Comparison of ENCODE assay signal across 20 mouse cellular contexts in the genomic region with DNA sequence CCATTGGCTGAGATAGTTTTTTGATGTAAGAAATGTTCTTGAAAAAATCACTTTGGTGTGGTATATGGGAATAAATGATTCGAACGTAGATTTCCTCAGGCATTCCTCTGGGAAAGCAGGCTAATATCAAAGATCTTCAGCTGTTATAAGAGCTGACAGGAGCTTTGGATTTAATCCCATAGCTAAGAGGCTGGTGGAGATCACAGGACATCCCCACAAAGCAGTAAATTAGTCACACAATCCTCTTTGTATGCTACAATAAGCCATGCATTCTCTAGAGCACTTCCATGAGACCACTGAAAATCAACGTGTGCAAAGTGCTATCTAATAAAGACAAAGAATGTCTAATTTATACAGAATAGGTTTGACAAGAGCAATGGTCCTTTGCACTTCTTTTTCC.
DNase-seq lines count a peak whose midpoint lies in the region; ATAC-seq and TF ChIP-seq lines count a peak whose summit lies in the region.
"Had no signal": no experiment of that assay in that cellular context is flagged by ENCODE, and none has a peak within 500 bp of the region (broad histone marks: within the 10 kb centered on the region; RNA-seq: fewer than 3 reads in every experiment).

No protein-coding gene starts in this region.

- H3K4me1 ChIP-seq in forebrain, embryonic 11.5 days (replicated peaks; ENCODE audit: control insufficient read depth, insufficient read depth, low read length): no peaks in the 10 kb centered on the region
- no peaks in the 10 kb centered on the region for H3K4me1 ChIP-seq in forebrain, embryonic 13.5 days
- H3K4me1 ChIP-seq in midbrain, embryonic 14.5 days (ENCODE audit: control insufficient read depth, insufficient read depth, low read length): no peaks in the 10 kb centered on the region
- H3K4me1 ChIP-seq: forebrain, embryonic 12.5 days; hindbrain, embryonic 15.5 days had no signal

- H3K27me3 ChIP-seq in forebrain, embryonic 11.5 days (ENCODE audit: control insufficient read depth, insufficient read depth, low read length): no peaks in the 10 kb centered on the region
- no peaks in the 10 kb centered on the region for H3K27me3 ChIP-seq in forebrain, embryonic 13.5 days
- H3K27me3 ChIP-seq in midbrain, embryonic 14.5 days (ENCODE audit: control insufficient read depth, insufficient read depth, low read length): no peaks in the 10 kb centered on the region
- H3K27me3 ChIP-seq: forebrain, embryonic 12.5 days; heart, embryonic 13.5 days; hindbrain, embryonic 15.5 days; Patski had no signal

- no peak for DNase-seq in forebrain, embryonic 11.5 days (ENCODE audit: low spot score)
- peak; percentile 24 for DNase-seq in Muller cell, postnatal 12 days (ENCODE audit: inconsistent ontology term)
- peak; percentile 54 for DNase-seq in midbrain, embryonic 14.5 days
- DNase-seq in retina, postnatal 1 day: peak; percentile 34
- no peak for DNase-seq in adipocyte (ENCODE audit: low spot score)
- DNase-seq in gastrocnemius, adult 2 months: no peak
- DNase-seq: adrenal gland, adult 2 months; adrenal gland, postnatal 25 days; cerebellum, adult 2 months; cerebellum, postnatal 10 days; forebrain, postnatal 0 days; gastrocnemius, postnatal 25 days; heart, adult 11 months; heart, postnatal 36 days had no signal

- no peak overlapping the region for H3K4me3 ChIP-seq in forebrain, embryonic 11.5 days (ENCODE audit: low read depth, low read length)
- no peak overlapping the region for H3K4me3 ChIP-seq in forebrain, embryonic 13.5 days
- H3K4me3 ChIP-seq in midbrain, embryonic 14.5 days (replicated peaks; ENCODE audit: low read depth, low read length): no peak overlapping the region
- H3K4me3 ChIP-seq in gastrocnemius, adult 2 months: no peak overlapping the region
- H3K4me3 ChIP-seq: forebrain, embryonic 12.5 days; heart, embryonic 13.5 days; hindbrain, embryonic 15.5 days had no signal

- no peak for TF ChIP-seq CTCF in gastrocnemius, adult 2 months (IDR thresholded peaks at IDR 0.05)

- 26% methylated on average over 3 of the region's 3 CpGs for WGBS in forebrain, embryonic 11.5 days
- 18% methylated on average over 3 of the region's 3 CpGs for WGBS in forebrain, embryonic 13.5 days
- 16% methylated on average over 3 of the region's 3 CpGs for WGBS in midbrain, embryonic 14.5 days

- no peaks in the 10 kb centered on the region for H3K36me3 ChIP-seq in forebrain, embryonic 11.5 days (ENCODE audit: control insufficient read depth, insufficient read depth, low read length)
- no peaks in the 10 kb centered on the region for H3K36me3 ChIP-seq in forebrain, embryonic 13.5 days (ENCODE audit: poor library complexity, severe bottlenecking)
- no peaks in the 10 kb centered on the region for H3K36me3 ChIP-seq in midbrain, embryonic 14.5 days (ENCODE audit: control insufficient read depth, insufficient read depth, low read length)
- H3K36me3 ChIP-seq: forebrain, embryonic 12.5 days; heart, embryonic 13.5 days; hindbrain, embryonic 15.5 days had no signal

- no peaks in the 10 kb centered on the region for H3K9me3 ChIP-seq in forebrain, embryonic 11.5 days (ENCODE audit: control insufficient read depth, low read length)
- H3K9me3 ChIP-seq in forebrain, embryonic 13.5 days (replicated peaks): no peaks in the 10 kb centered on the region
- H3K9me3 ChIP-seq in midbrain, embryonic 14.5 days (ENCODE audit: control insufficient read depth, low read length): 0 out of 2 replicates have a peak, but pooled peaks cover 3% of the 10 kb centered on the region
- H3K9me3 ChIP-seq: forebrain, embryonic 12.5 days; hindbrain, embryonic 15.5 days had no signal

- H3K9ac ChIP-seq in forebrain, embryonic 11.5 days (ENCODE audit: low read length): no peak overlapping the region
- H3K9ac ChIP-seq in forebrain, embryonic 13.5 days: no peak overlapping the region
- no peak overlapping the region for H3K9ac ChIP-seq in midbrain, embryonic 14.5 days (replicated peaks; ENCODE audit: low read length)
- H3K9ac ChIP-seq: forebrain, embryonic 12.5 days; forebrain, postnatal 0 days; heart, embryonic 13.5 days; hindbrain, embryonic 15.5 days had no signal

- 0 out of 2 replicates have a peak, but pooled peaks have one; percentile 46 for ATAC-seq in forebrain, embryonic 11.5 days (replicated peaks; ENCODE audit: low FRiP score)
- ATAC-seq in forebrain, embryonic 13.5 days: no peak
- peak; percentile 71; the same call in 1 of the 2 replicates for ATAC-seq in midbrain, embryonic 14.5 days (ENCODE audit: low FRiP score, low TSS enrichment)
- ATAC-seq: activated CD4-positive, CD25-positive, alpha-beta regulatory T cell, adult 4 months; forebrain, postnatal 0 days; Patski had no signal

- intact Hi-C loops in gastrocnemius, adult 2 months (cut with DNase I): no loop called here

- no peak overlapping the region for H3K4me2 ChIP-seq in forebrain, embryonic 11.5 days (ENCODE audit: low read depth, low read length, severe bottlenecking)
- no peak overlapping the region for H3K4me2 ChIP-seq in forebrain, embryonic 13.5 days
- no peak overlapping the region for H3K4me2 ChIP-seq in midbrain, embryonic 14.5 days (ENCODE audit: low read length)
- H3K4me2 ChIP-seq: forebrain, embryonic 12.5 days; heart, embryonic 13.5 days; hindbrain, embryonic 15.5 days had no signal

- H3K27ac ChIP-seq in forebrain, embryonic 11.5 days (ENCODE audit: low read depth, low read length): no peak overlapping the region
- no peak overlapping the region for H3K27ac ChIP-seq in forebrain, embryonic 13.5 days
- H3K27ac ChIP-seq in midbrain, embryonic 14.5 days (replicated peaks; ENCODE audit: low read depth, low read length): no peak overlapping the region
- no peak overlapping the region for H3K27ac ChIP-seq in gastrocnemius, adult 2 months
- H3K27ac ChIP-seq: forebrain, embryonic 12.5 days; heart, embryonic 13.5 days; hindbrain, embryonic 15.5 days had no signal

Comparison
In these comparisons a context has a peak if more than half of its experiments do, and no peak if none do; other contexts are left out.
1. DNase-seq: peak in Muller cell, postnatal 12 days (single experiment), midbrain, embryonic 14.5 days (single experiment) and retina, postnatal 1 day (single experiment); none in forebrain, embryonic 11.5 days (single experiment), adipocyte (single experiment) and gastrocnemius, adult 2 months (single experiment).